In the genomic region with DNA sequence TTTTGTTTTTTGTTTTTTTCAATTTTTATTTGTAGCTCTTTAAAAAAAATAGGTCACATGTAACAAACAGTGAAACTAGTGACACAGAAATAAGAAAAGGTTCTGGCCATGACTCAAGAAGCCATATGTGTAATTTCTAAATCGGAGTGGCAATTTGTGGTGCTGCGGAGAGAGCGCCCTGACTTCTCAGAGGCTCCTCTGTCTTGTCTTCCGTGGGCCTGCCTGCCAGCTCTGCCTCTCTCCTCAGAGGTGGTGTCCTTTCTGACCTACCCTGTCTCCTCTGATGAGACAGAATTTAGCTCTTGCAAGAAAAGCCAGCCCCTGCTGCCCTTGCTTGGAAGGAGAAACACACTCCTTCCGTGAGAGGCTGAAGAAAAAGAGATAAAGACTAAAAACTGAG, we compare ENCODE assay signal across 21 mouse cellular contexts.
A peak's percentile ranks its signal among the peaks of the same experiment; 100 is the strongest.
DNase-seq lines count a peak whose midpoint lies in the region; ATAC-seq lines count a peak whose summit lies in the region.
"Had no signal": no experiment of that assay in that cellular context is flagged by ENCODE, and none has a peak within 500 bp of the region (broad histone marks: within the 10 kb centered on the region; RNA-seq: fewer than 3 reads in every experiment).

No protein-coding gene starts in this region.

- peaks cover 0 to 4% of the 10 kb centered on the region in 2 experiments; a peak in 1 of 4 replicates for H3K4me1 ChIP-seq in heart, embryonic 14.5 days (ENCODE audit: control insufficient read depth in 2 of 2, insufficient read depth in 2 of 2, low read length in 2 of 2)
- no peaks in the 10 kb centered on the region for H3K4me1 ChIP-seq in limb, embryonic 15.5 days
- peaks cover 8% of the 10 kb centered on the region; the same call in 1 of the 2 replicates for H3K4me1 ChIP-seq in limb, embryonic 10.5 days
- H3K4me1 ChIP-seq in embryonic facial prominence, embryonic 13.5 days = 0 out of 2 replicates have a peak, but pooled peaks cover 2% of the 10 kb centered on the region
- H3K4me1 ChIP-seq: liver, embryonic 12.5 days; megakaryocyte, embryonic 14.5 days; neural tube, embryonic 13.5 days had no signal

- H3K9ac ChIP-seq in heart, embryonic 14.5 days (ENCODE audit: low read length) = no peak overlapping the region
- H3K9ac ChIP-seq in limb, embryonic 15.5 days = no peak overlapping the region
- no peak overlapping the region for H3K9ac ChIP-seq in embryonic facial prominence, embryonic 13.5 days
- H3K9ac ChIP-seq: hindbrain, embryonic 14.5 days; liver, embryonic 12.5 days; neural tube, embryonic 13.5 days had no signal

- intact Hi-C loops in heart, postnatal 10 days (cut with DNase I) = no loop called here

- H3K4me3 ChIP-seq in heart, embryonic 14.5 days (ENCODE audit: control insufficient read depth in 1 of 2, insufficient read depth in 1 of 2, low read depth in 1 of 2, low read length in 2 of 2) = no peak overlapping the region
- no peak overlapping the region for H3K4me3 ChIP-seq in limb, embryonic 15.5 days
- H3K4me3 ChIP-seq in limb, embryonic 10.5 days = no peak overlapping the region
- no peak overlapping the region for H3K4me3 ChIP-seq in embryonic facial prominence, embryonic 13.5 days
- H3K4me3 ChIP-seq: left cerebral cortex, adult 2 months; liver, embryonic 12.5 days; megakaryocyte, embryonic 14.5 days; neural tube, embryonic 13.5 days had no signal

- 63% methylated on average over 5 of the region's 5 CpGs for WGBS in heart, embryonic 14.5 days
- WGBS in limb, embryonic 15.5 days = 60% methylated on average over 5 of the region's 5 CpGs
- 76% methylated on average over 5 of the region's 5 CpGs for WGBS in limb, embryonic 10.5 days
- WGBS in embryonic facial prominence, embryonic 13.5 days = 63% methylated on average over 5 of the region's 5 CpGs

- no peaks in the 10 kb centered on the region for H3K9me3 ChIP-seq in heart, embryonic 14.5 days (ENCODE audit: control insufficient read depth, low read length)
- no peaks in the 10 kb centered on the region for H3K9me3 ChIP-seq in limb, embryonic 15.5 days
- no peaks in the 10 kb centered on the region for H3K9me3 ChIP-seq in limb, embryonic 10.5 days (replicated peaks)
- no peaks in the 10 kb centered on the region for H3K9me3 ChIP-seq in embryonic facial prominence, embryonic 13.5 days
- H3K9me3 ChIP-seq: liver, embryonic 12.5 days; megakaryocyte, embryonic 14.5 days; neural tube, embryonic 13.5 days had no signal

- H3K36me3 ChIP-seq in heart, embryonic 14.5 days (ENCODE audit: control insufficient read depth, insufficient read depth, low read length) = no peaks in the 10 kb centered on the region
- H3K36me3 ChIP-seq in limb, embryonic 15.5 days = no peaks in the 10 kb centered on the region
- H3K36me3 ChIP-seq in limb, embryonic 10.5 days = no peaks in the 10 kb centered on the region
- H3K36me3 ChIP-seq in embryonic facial prominence, embryonic 13.5 days = no peaks in the 10 kb centered on the region
- H3K36me3 ChIP-seq: liver, embryonic 12.5 days; neural tube, embryonic 13.5 days had no signal

- no peak overlapping the region for H3K4me2 ChIP-seq in heart, embryonic 14.5 days (ENCODE audit: low read length)
- no peak overlapping the region for H3K4me2 ChIP-seq in limb, embryonic 15.5 days
- H3K4me2 ChIP-seq in embryonic facial prominence, embryonic 13.5 days = no peak overlapping the region
- H3K4me2 ChIP-seq: hindbrain, embryonic 14.5 days; liver, embryonic 12.5 days; neural tube, embryonic 13.5 days had no signal

- ATAC-seq in cerebellum, adult (ENCODE audit: insufficient number of reproducible peaks, low FRiP score, low TSS enrichment) = no peak
- no peak for ATAC-seq in heart, embryonic 14.5 days (ENCODE audit: insufficient number of reproducible peaks, insufficient read depth, low FRiP score, low read depth)
- ATAC-seq in limb, embryonic 15.5 days (ENCODE audit: insufficient number of reproducible peaks, low FRiP score, low TSS enrichment, low read depth) = no peak
- no peak for ATAC-seq in embryonic facial prominence, embryonic 13.5 days (ENCODE audit: insufficient number of reproducible peaks, insufficient read depth, low FRiP score, low TSS enrichment, low read depth)
- ATAC-seq: forebrain, embryonic 14.5 days; liver, embryonic 12.5 days had no signal

- H3K27ac ChIP-seq in heart, embryonic 14.5 days (replicated peaks in 1 of 2; ENCODE audit: control insufficient read depth in 1 of 2, insufficient read depth in 1 of 2, low read depth in 2 of 2, low read length in 2 of 2) = peak overlapping the region; percentile 4 to 9; a peak in 1 of 4 replicates
- H3K27ac ChIP-seq in limb, embryonic 15.5 days = peak overlapping the region; percentile 17; the same call in 1 of the 2 replicates
- no peak overlapping the region for H3K27ac ChIP-seq in limb, embryonic 10.5 days
- H3K27ac ChIP-seq in embryonic facial prominence, embryonic 13.5 days = peak overlapping the region; percentile 68
- H3K27ac ChIP-seq: hindbrain, embryonic 14.5 days; left cerebral cortex, adult 2 months; liver, embryonic 12.5 days; neural tube, embryonic 13.5 days had no signal

- H3K27me3 ChIP-seq in heart, embryonic 14.5 days (ENCODE audit: control insufficient read depth, insufficient read depth, low read length) = no peaks in the 10 kb centered on the region
- no peaks in the 10 kb centered on the region for H3K27me3 ChIP-seq in limb, embryonic 15.5 days
- H3K27me3 ChIP-seq in limb, embryonic 10.5 days (ENCODE audit: low read depth, poor library complexity, severe bottlenecking) = no peaks in the 10 kb centered on the region
- H3K27me3 ChIP-seq in embryonic facial prominence, embryonic 13.5 days = no peaks in the 10 kb centered on the region
- H3K27me3 ChIP-seq: liver, embryonic 12.5 days; megakaryocyte, embryonic 14.5 days; neural tube, embryonic 13.5 days had no signal

- DNase-seq in cerebellum, postnatal 36 days = peak; percentile 20 to 30
- no peak for DNase-seq in heart, postnatal 10 days
- no peak for DNase-seq in limb, embryonic 10.5 days (ENCODE audit: low spot score)
- no peak for DNase-seq in ovary, postnatal 14 days (ENCODE audit: low spot score)
- DNase-seq: adrenal gland, postnatal 25 days; B cell, adult 2 months; gastrocnemius, postnatal 25 days; kidney, postnatal 14 days; layer of hippocampus, adult 9-11 months; midbrain, embryonic 14.5 days; thymus, postnatal 4 days had no signal

Comparison
In these comparisons a context has a peak if more than half of its experiments do, and no peak if none do; other contexts are left out.
1. DNase-seq: peak in cerebellum, postnatal 36 days (2 of 2); none in heart, postnatal 10 days (0 of 2), limb, embryonic 10.5 days (single experiment) and ovary, postnatal 14 days (single experiment).